Mouse (Mus musculus) heart, embryonic 13.5 days (tissue): ENCODE data around the gene Syt14. TPM values are rescaled to one million over a fixed set of nuclear protein-coding genes. Genes with fewer than 3 reads are reported as not detected.

Experiments used
- ATAC-seq: fragments of 200-750 bp; cut with Nextera tagmentation; 2 replicates; pipeline ENCODE4 v1.8.0; 2017; ENCODE audit warnings: moderate TSS enrichment; ENCODE audit not compliant: insufficient number of reproducible peaks, low FRiP score, low TSS enrichment; ENCODE audit errors: extremely low read depth
- H3K27ac ChIP-seq: fragments of 300-500 bp; sonication (generic); replicated peaks from 2 replicates; pipeline ENCODE4 v1.5.1; 2015; ENCODE audit warnings: moderate library complexity, mild to moderate bottlenecking, inconsistent platforms
- H3K27me3 ChIP-seq: fragments of 300-500 bp; sonication (generic); replicated peaks from 2 replicates; pipeline ENCODE4 v1.6.1; 2015; ENCODE audit warnings: mild to moderate bottlenecking, inconsistent platforms
- H3K36me3 ChIP-seq: fragments of 300-500 bp; sonication (generic); 2 replicates; pipeline ENCODE4 v1.6.1; 2015; ENCODE audit warnings: mild to moderate bottlenecking, inconsistent platforms
- H3K4me1 ChIP-seq: fragments of 300-500 bp; sonication (generic); 2 replicates; pipeline ENCODE4 v1.6.1; 2015; ENCODE audit warnings: inconsistent platforms
- H3K4me2 ChIP-seq: fragments of 300-500 bp; sonication (generic); 2 replicates; pipeline ENCODE4 v1.6.1; 2015; ENCODE audit warnings: inconsistent platforms, mild to moderate bottlenecking, moderate library complexity
- H3K4me3 ChIP-seq: fragments of 300-500 bp; sonication (generic); 2 replicates; pipeline ENCODE4 v1.5.1; 2015; ENCODE audit warnings: moderate library complexity, mild to moderate bottlenecking, inconsistent platforms
- H3K9ac ChIP-seq: fragments of 300-500 bp; sonication (generic); 2 replicates; pipeline ENCODE4 v1.6.1; 2015; ENCODE audit warnings: inconsistent platforms, mild to moderate bottlenecking, moderate library complexity
- H3K9me3 ChIP-seq: fragments of 300-500 bp; sonication (generic); 2 replicates; pipeline ENCODE4 v1.6.1; 2016; ENCODE audit warnings: inconsistent platforms
- WGBS: fragments of 180-500 bp; shearing (Covaris S2); methylation state at CpG from one replicate; pipeline ENCODE4 v1.1.7; 2015; ENCODE audit warnings: mixed read lengths; 5-methylcytosine and 5-hydroxymethylcytosine counted together
- polyA plus RNA-seq: library from polyadenylated mRNA; unstranded; fragments of >200 nt; fragmentation: Nextera tagmentation; extraction: Ambion mirVana; gene quantifications from 2 replicates; pipeline ENCODE4 v1.2.1, GENCODE M21; 2015

Syt14 gene
- polyA plus RNA-seq, 1 experiment from 2014 or later: 0.78 TPM

DNA sequence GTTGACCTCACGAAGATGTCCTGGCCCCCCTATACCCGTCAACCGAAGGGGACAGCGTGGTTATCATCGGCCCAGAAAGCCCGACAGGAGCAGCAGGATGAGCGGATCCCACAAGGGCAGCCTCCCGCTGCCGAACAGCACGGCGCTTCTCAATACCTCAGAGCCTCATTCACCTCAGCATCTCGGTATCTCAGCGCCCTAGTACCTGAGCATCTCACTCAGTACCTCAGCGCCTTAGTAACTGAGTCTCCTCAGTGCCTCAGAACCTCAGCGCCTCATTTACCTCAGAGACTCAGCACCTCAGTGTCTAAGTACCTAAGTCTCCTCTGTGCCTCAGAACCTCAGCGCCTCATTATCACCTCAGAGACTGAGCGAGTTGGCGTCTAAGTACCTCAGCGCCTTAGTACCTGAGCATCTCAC, 614 bp downstream of the Syt14 start:
- Histone ChIP-seq H3K4me1 (peaks cover 16% of the 10 kb centered on the region), H3K4me3 (peak overlapping the region; percentile 63), H3K9ac (peak overlapping the region; percentile 72), H3K36me3 (no peaks in the 10 kb centered on the region), H3K27me3 (peaks cover 20% of the 10 kb centered on the region), H3K27ac (no peak overlapping the region), H3K9me3 (no peaks in the 10 kb centered on the region), H3K4me2 (peak overlapping the region; percentile 77)
- no peak for ATAC-seq
- WGBS: 1% methylated on average over 19 of the region's 19 CpGs

DNA sequence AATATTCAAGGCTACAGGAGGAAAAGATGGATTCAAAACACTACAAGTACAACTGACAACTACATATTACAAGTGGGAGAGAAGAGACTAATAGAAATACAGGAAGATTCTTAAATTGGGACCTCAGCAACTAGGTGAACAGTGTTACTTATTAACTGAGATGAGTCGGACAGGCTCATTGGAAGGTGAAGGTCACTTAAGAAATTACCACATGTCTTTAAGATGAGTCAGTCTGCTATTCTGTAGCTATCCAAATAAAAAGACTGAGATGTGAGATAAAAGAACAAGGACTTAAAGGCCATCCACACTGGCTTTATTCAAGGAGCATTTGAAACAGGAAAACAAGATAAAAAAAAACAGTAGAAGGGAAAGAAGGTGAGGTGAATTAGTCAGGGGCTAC, 11.3 kb downstream of the Syt14 start:
- Histone ChIP-seq H3K9me3 (no peaks in the 10 kb centered on the region), H3K36me3 (no peaks in the 10 kb centered on the region), H3K27me3 (no peaks in the 10 kb centered on the region), H3K4me2 (no peak overlapping the region), H3K27ac (no peak overlapping the region), H3K4me1 (peaks cover 7% of the 10 kb centered on the region), H3K9ac (no peak overlapping the region), H3K4me3 (no peak overlapping the region)
- ATAC-seq: no peak
- WGBS: 45% methylated on average over 1 of the region's 1 CpGs

DNA sequence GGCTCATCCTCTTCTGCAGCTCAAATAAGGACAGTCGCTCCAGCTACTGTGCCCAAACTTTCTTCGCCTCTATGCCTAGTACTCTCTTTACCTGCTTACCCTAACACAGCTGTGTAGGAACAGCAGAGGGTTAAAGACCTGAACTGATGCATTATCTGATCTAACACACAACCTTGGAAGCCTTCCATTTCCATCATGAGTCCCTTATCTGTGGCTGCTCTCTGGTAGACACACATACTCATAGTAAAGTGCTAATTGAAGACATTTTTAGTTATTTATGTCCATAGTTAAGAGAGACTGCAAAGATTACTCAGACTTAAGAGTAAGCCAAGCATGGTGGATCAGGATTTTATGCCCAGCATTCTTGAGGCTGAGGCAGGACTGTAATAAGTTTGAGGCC, 23.2 kb downstream of the Syt14 start:
- no peak for ATAC-seq

DNA sequence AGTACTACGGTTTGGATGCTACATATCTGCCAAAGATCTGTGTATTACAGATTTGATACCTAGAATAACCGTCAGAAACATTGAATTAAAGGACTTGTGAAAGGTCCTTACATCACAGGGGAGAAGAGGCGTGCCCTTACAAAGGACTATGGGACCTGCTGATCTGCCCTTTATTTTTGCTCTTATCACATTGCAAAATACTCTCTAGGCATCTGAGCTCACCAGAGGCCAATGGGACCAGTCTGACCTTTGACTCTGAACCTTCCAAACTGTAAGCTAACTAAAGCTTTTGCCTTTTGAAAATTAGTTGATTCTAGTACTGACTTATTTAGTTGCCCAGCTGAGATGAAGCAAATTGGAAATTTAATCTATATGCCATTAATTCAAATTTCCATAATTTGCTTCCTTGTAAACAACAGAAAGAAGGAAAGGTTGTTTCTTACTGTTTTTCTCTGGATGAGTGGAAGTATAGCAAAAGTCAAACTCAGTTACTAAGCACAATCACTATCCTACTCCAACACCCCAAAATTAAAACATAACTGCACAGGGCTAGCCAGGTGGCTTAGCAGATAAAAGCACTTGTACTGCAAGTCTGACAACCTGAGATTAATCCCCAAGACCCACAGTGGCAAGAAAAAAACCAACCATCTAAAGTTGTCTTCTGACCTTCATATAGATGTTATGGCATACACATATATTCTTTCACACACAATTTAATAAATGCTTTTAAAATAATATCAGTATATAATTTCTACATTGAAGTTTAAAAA, 24.4 kb downstream of the Syt14 start:
- H3K27me3 ChIP-seq: no peaks in the 10 kb centered on the region
- 81% methylated on average over 3 of the region's 3 CpGs for WGBS
- ATAC-seq: no peak

More for the DNA sequence above, 23.2 kb downstream of the Syt14 start:
- no peak overlapping the region for H3K9ac ChIP-seq
- H3K4me2 ChIP-seq: no peak overlapping the region
- H3K4me1 ChIP-seq: peaks cover 9% of the 10 kb centered on the region
- 76% methylated on average over 2 of the region's 2 CpGs for WGBS
- H3K27ac ChIP-seq: no peak overlapping the region
- no peaks in the 10 kb centered on the region for H3K36me3 ChIP-seq
- H3K9me3 ChIP-seq: no peaks in the 10 kb centered on the region
- H3K27me3 ChIP-seq: no peaks in the 10 kb centered on the region
- no peak overlapping the region for H3K4me3 ChIP-seq

DNA sequence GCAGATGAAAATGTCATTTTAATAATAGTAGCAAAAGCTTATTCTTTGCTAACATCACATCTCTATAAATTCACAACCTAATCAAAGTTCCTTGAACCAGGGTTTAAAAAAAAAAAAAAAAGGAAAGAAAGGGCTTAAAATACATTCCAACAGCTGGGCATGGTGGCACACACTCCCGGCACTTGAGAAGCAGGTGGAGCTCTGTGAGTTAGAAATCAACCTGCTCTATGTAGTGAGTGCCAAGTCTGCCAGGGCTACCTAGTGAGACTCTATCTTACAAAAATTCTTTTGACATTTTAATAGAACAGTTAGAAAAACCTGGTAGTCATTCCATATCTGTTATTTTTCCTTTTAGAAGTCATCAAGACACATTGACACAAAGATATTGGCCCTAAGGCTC, 31.0 kb downstream of the Syt14 start:
- H3K9ac ChIP-seq: no peak overlapping the region
- H3K4me3 ChIP-seq: no peak overlapping the region
- no peak for ATAC-seq
- H3K36me3 ChIP-seq: no peaks in the 10 kb centered on the region
- WGBS: 67% methylated on average over 1 of the region's 1 CpGs
- H3K27me3 ChIP-seq: no peaks in the 10 kb centered on the region
- H3K27ac ChIP-seq: no peak overlapping the region
- no peaks in the 10 kb centered on the region for H3K4me1 ChIP-seq
- no peaks in the 10 kb centered on the region for H3K9me3 ChIP-seq
- no peak overlapping the region for H3K4me2 ChIP-seq

More for the DNA sequence above, 24.4 kb downstream of the Syt14 start:
- Histone ChIP-seq H3K27ac (no peak overlapping the region), H3K9me3 (no peaks in the 10 kb centered on the region), H3K9ac (no peak overlapping the region), H3K4me3 (no peak overlapping the region), H3K4me2 (no peak overlapping the region), H3K36me3 (no peaks in the 10 kb centered on the region), H3K4me1 (peaks cover 9% of the 10 kb centered on the region)

DNA sequence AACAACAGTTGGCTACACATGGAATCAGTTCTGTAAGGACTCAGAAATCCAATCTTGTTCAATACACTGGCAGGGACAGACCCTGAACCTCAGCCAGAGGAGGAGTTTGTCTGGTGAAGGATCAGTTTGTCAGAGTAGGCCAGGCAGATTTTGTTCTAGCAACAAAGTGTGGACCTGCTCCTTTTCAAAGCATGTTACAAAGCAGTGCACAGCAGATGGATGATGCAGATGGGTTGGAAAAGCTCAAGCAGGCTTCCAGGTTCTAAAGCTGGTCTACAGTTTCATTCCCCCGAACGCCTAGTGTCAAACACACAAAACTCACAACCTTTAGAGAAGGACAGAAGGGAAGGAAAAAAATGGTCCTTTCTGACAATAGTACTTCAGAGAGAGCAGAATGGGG, 31.6 kb downstream of the Syt14 start:
- Histone ChIP-seq H3K36me3 (no peaks in the 10 kb centered on the region), H3K9me3 (no peaks in the 10 kb centered on the region), H3K4me3 (no peak overlapping the region), H3K4me2 (no peak overlapping the region), H3K27me3 (no peaks in the 10 kb centered on the region), H3K9ac (no peak overlapping the region), H3K27ac (no peak overlapping the region), H3K4me1 (no peaks in the 10 kb centered on the region)
- WGBS: 94% methylated on average over 2 of the region's 2 CpGs
- ATAC-seq: no peak

DNA sequence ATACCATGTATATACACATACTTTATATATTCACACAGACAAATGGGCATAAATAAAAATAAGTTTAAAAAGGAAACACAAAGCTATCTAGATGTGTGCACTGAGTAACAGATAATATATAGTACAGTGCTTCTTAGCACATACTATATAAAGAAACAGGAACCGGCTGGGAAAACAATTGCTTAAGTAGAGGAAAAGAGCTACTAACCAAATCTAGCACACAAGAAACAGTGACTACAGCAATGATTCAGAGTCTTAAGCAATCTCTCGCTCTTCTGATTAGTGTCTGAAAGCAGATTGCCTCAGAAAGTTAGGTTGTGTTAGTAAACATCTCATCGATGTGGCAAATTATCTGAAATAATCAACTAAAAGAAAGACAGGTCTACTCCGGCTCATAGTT, 33.3 kb downstream of the Syt14 start:
- no peak for ATAC-seq
- Histone ChIP-seq H3K4me1 (no peaks in the 10 kb centered on the region), H3K9me3 (no peaks in the 10 kb centered on the region), H3K4me2 (no peak overlapping the region), H3K9ac (no peak overlapping the region), H3K27me3 (no peaks in the 10 kb centered on the region), H3K27ac (no peak overlapping the region), H3K36me3 (no peaks in the 10 kb centered on the region), H3K4me3 (no peak overlapping the region)
- 71% methylated on average over 4 of the region's 4 CpGs for WGBS

DNA sequence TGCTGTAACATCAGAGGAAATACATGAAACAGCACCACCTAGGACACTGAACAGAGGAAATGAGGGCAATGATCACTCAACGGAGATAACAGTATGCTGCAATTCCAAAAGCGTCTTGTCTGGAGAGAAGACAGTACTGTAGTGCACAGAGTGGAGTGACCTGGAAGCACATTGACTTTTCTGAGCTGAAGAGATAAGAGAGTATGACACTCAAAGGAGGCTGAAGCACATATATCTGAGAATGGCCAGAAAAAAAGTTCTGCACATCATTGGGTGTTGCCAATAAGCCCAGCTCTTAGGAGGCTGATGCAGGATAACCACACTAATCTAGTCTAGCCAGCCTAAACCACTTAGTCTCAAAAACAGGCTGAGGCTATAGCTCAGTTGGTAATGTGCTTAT, 34.0 kb downstream of the Syt14 start:
- Histone ChIP-seq H3K27me3 (no peaks in the 10 kb centered on the region), H3K9ac (no peak overlapping the region), H3K4me2 (no peak overlapping the region), H3K4me1 (no peaks in the 10 kb centered on the region), H3K36me3 (no peaks in the 10 kb centered on the region), H3K27ac (no peak overlapping the region), H3K9me3 (no peaks in the 10 kb centered on the region), H3K4me3 (no peak overlapping the region)
- no peak for ATAC-seq
- 53% methylated on average over 2 of the region's 2 CpGs for WGBS

DNA sequence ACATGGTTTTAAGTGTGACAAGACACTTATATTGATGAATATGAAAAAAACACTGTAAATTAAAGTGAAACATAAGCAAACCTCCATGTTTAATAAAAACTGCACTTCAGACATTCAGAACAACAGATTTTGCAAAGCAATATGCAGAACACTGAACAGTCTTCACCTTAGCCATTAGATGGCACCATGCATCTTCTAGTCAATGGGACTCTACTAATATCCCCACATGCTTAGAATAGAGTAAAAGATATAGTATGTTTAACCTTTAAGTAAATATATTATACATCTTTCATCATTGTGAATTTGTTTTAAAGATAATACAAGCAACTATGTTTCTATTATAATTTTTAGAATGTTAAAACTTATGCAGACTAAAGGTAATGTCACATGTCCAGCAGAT, 34.7 kb downstream of the Syt14 start:
- Histone ChIP-seq H3K4me1 (no peaks in the 10 kb centered on the region), H3K4me3 (no peak overlapping the region), H3K9ac (no peak overlapping the region), H3K9me3 (no peaks in the 10 kb centered on the region), H3K36me3 (no peaks in the 10 kb centered on the region), H3K4me2 (no peak overlapping the region), H3K27ac (no peak overlapping the region), H3K27me3 (no peaks in the 10 kb centered on the region)
- no peak for ATAC-seq

DNA sequence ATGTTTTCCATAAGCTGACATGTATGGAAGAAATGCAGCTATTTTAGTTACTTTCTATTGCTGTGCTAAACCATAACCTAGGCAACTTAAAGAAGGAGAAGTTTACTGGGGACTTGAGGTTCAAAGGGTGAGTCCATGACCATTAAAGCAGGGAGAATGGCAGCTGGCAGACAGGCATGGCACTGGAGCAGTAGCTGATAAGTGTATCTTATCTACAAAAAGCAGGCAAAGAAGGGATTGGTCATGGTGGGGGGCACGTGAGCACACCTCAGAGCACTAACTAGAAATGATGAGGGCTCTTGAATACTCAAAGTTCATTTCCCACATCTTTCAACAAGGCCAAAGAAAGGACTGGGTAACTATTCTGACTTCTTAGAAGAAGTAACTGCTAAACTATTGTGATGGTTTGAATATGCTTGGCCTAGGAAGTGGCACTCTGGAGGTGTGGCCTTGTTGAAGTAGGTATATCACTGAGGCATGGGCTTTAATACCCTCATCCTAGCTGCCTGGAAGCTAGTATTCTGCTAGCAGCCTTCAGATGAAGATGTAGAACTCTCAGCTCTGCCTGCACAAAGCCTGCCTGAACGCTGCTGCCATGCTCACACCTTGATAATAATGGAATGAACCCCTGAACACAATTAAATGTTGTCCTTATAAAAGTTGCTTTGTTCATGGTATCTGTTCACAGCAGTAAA, 41.2 kb downstream of the Syt14 start:
- no peak for ATAC-seq
- Histone ChIP-seq H3K27me3 (no peaks in the 10 kb centered on the region), H3K36me3 (no peaks in the 10 kb centered on the region), H3K9ac (no peak overlapping the region), H3K4me3 (no peak overlapping the region), H3K27ac (no peak overlapping the region), H3K9me3 (no peaks in the 10 kb centered on the region), H3K4me2 (no peak overlapping the region), H3K4me1 (peaks cover 6% of the 10 kb centered on the region)
- 48% methylated on average over 2 of the region's 2 CpGs for WGBS

DNA sequence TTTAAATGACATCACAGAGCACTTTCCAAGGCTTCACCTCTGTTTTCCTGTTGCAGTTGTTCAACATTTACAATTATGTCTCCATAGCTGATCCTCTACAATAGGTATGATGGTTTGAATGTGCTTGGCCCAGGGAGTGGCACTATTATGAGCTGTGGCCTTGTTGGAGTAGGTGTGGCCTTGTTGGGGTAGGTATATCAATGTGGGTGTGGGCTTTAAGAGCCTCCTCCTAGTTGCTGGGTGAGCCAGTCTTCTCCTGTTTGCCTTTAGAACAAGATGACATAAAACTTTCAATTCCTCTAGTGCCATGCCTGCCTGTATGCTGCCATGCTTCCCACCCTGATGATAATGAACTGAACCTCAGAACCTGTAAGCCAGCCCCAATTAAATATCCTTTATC, 42.1 kb downstream of the Syt14 start:
- Histone ChIP-seq H3K9ac (no peak overlapping the region), H3K4me2 (no peak overlapping the region), H3K36me3 (no peaks in the 10 kb centered on the region), H3K27ac (no peak overlapping the region), H3K4me3 (no peak overlapping the region), H3K27me3 (no peaks in the 10 kb centered on the region), H3K4me1 (peaks cover 6% of the 10 kb centered on the region), H3K9me3 (no peaks in the 10 kb centered on the region)
- ATAC-seq: no peak

DNA sequence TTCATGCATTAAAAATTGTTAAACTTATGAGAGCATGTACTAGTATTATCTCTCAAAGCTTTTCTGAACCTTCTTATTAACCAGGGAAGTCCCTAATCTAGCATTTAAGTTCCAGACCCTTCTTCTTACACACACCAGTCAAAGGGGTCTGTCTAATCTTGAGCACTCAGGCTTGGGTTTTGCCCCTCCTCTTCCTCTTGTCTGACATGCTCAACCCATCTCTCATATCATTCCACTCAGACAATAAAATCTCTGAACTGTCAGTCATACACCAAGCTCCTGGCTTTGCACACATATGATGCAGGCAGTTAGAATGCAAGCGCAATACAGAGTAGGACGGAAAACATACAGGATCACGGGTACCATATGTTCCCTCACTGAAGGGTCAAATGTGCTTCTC, 48.4 kb downstream of the Syt14 start:
- Histone ChIP-seq H3K9ac (no peak overlapping the region), H3K9me3 (no peaks in the 10 kb centered on the region), H3K27ac (no peak overlapping the region), H3K4me2 (no peak overlapping the region), H3K27me3 (no peaks in the 10 kb centered on the region), H3K4me3 (no peak overlapping the region), H3K36me3 (no peaks in the 10 kb centered on the region), H3K4me1 (no peaks in the 10 kb centered on the region)
- 83% methylated on average over 3 of the region's 3 CpGs for WGBS
- ATAC-seq: no peak
